Mouse (Mus musculus) cerebellum, adult 2 months (tissue): ENCODE measurements at regions not wholly inside any gene's neighbourhood (a gene's known extent, or its start where the extent isn't known, plus 50 kb on each side); places are given as distances from the start of the nearest gene placed in this dataset.

ENCODE experiments used
- CTCF ChIP-seq: fragments of 200-500 bp; IDR thresholded peaks from 2 replicates; pipeline ENCODE4 v1.5.1; 2011; ENCODE audit warnings: low read depth, mild to moderate bottlenecking, control low read depth, low read length, moderate library complexity, borderline replicate concordance; ENCODE audit not compliant: insufficient read depth
- POLR2A ChIP-seq: fragments of 200-500 bp; IDR thresholded peaks from 2 replicates; pipeline ENCODE4 v1.6.1; 2011; ENCODE audit warnings: low read length, control low read depth, borderline replicate concordance; ENCODE audit not compliant: insufficient read depth

DNA sequence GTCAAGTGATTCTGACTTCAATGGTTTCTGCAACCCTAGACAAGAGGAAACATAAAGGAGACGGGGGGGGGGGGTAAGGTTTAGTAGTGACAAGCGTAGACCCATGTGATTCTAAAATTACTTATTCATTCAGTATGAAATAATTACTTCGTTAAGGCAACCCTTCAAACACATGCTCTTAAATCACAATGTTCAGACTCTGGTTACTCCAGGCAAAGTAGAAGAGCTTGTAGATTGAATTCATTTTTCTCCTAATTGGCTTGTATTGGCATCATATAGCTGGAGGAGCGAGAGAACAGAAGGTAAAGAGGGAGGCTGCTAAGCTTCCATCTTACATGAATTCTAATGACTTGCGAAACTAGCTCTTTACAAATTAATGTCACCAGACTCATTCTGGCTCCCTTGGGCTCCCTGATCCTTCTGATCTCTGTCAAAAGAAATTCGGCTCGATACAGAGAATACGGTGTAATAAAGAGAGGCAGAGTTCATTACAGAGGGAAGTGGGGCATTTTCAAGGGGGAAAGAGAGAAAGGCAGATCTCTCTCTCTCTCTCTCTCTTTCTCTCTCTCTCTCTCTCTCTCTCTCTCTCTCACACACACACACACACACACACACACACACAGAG, 163.6 kb upstream of the Egfl6 start:
- TF ChIP-seq CTCF: no peak
- TF ChIP-seq POLR2A: no peak
